Mouse (Mus musculus) kidney, postnatal 14 days (tissue): ENCODE data around the gene Sugp2.
"Not testable (repeated sequence)": the region's sequence is repeated elsewhere in the genome, so short reads cannot be mapped to it uniquely, and the experiment has no call there.

Experiments
- DNase-seq: peaks from one replicate; pipeline ENCODE4 v3.0.0; 2022; ENCODE audit warnings: mixed read lengths

Gene Sugp2

GRCm38 (mm10) chr8:70234080-70234780 lies at the start of gene Sugp2, which contains the start of gene Armc6:
TSS of gene Sugp2 (plus strand) at chr8:70234226.
TSS of gene Armc6 (minus strand) at chr8:70234466.
- DNase-seq, result peak; percentile 98

- DNase-seq, result peak; percentile 89
Measured at GRCm38 (mm10) chr8:70188707-70189106, 45.3 kb upstream of the Sugp2 start.

- peak; percentile 78 for DNase-seq
Measured at GRCm38 (mm10) chr8:70193238-70193637, 40.8 kb upstream of the Sugp2 start.

GRCm38 (mm10) chr8:70194191-70194590 lies 39.8 kb upstream of the Sugp2 start:
- DNase-seq, result no peak

- DNase-seq, result no peak
Measured at GRCm38 (mm10) chr8:70195762-70196161, 38.3 kb upstream of the Sugp2 start.

- peak; percentile 52 for DNase-seq
Measured at GRCm38 (mm10) chr8:70197603-70198002, 36.4 kb upstream of the Sugp2 start.

- peak; percentile 52 for DNase-seq
Measured at GRCm38 (mm10) chr8:70200098-70200681, 33.8 kb upstream of the Sugp2 start.

GRCm38 (mm10) chr8:70201417-70201816 lies 32.6 kb upstream of the Sugp2 start:
- no peak for DNase-seq

- DNase-seq, result no peak
Measured at GRCm38 (mm10) chr8:70203072-70203471, 31.0 kb upstream of the Sugp2 start.

GRCm38 (mm10) chr8:70204757-70205156 lies 29.3 kb upstream of the Sugp2 start:
- DNase-seq, result no peak

GRCm38 (mm10) chr8:70208130-70208529 lies 25.9 kb upstream of the Sugp2 start:
- DNase-seq, result peak; percentile 71

GRCm38 (mm10) chr8:70210538-70210937 lies 23.5 kb upstream of the Sugp2 start:
- DNase-seq, result peak; percentile 53

GRCm38 (mm10) chr8:70211275-70211674 lies 22.8 kb upstream of the Sugp2 start:
- no peak for DNase-seq

- no peak for DNase-seq
Measured at GRCm38 (mm10) chr8:70211726-70212111, 22.3 kb upstream of the Sugp2 start.

GRCm38 (mm10) chr8:70212112-70213055 lies 21.6 kb upstream of the Sugp2 start, which contains the start of gene Slc25a42:
TSS of gene Slc25a42 (minus strand) at chr8:70212305.
- peak; percentile 99 for DNase-seq

GRCm38 (mm10) chr8:70214411-70214810 lies 19.6 kb upstream of the Sugp2 start:
- DNase-seq, result no peak

GRCm38 (mm10) chr8:70215092-70215491 lies 18.9 kb upstream of the Sugp2 start:
- DNase-seq, result no peak

GRCm38 (mm10) chr8:70216161-70216560 lies 17.9 kb upstream of the Sugp2 start:
- DNase-seq, result not testable (repeated sequence)

- peak; percentile 86 for DNase-seq
Measured at GRCm38 (mm10) chr8:70216566-70216965, 17.5 kb upstream of the Sugp2 start.

GRCm38 (mm10) chr8:70217441-70217840 lies 16.6 kb upstream of the Sugp2 start:
- peak; percentile 73 for DNase-seq

GRCm38 (mm10) chr8:70219107-70219684 lies 14.8 kb upstream of the Sugp2 start:
- DNase-seq, result peak; percentile 59

GRCm38 (mm10) chr8:70220236-70220840 lies 13.7 kb upstream of the Sugp2 start:
- DNase-seq, result peak; percentile 79
